Mouse (Mus musculus): ENCODE results near the gene Ift88.

DNA sequence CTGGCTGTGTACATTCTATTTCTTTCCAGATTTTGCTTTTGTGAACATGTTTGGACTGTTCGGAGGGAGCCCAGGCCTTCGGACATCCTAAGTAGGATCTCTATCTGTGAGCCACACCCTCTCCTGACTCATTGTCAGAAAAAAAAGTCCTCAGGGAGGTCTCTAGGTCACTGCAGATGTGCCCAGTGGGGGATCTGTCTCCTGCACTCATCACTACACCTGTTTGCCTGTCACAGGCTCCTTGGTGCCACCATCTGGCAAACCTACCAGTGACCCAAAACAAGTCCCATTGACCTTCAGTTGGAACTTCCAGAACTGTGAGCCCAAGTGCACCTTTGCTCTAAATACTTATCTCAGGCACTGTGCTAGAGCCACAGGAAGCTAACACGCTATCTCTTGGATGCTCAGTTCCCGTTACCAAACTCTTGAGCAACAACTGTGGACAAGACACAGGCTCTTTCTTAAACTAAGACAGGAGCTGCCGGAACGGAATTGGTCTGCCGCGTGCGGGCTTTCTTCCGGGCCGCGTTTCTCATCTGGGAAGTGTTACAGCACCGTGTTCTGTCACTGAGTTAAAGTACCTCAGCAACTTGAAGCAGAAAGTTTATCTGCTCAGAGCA is 119.7 kb downstream of the Ift88 start:
- no peak for TF ChIP-seq CTCF (IDR thresholded peaks at IDR 0.05; ENCODE audit: low read depth, low read length)
- no peak for TF ChIP-seq POLR2A (IDR thresholded peaks at IDR 0.05; ENCODE audit: borderline replicate concordance, low read depth, low read length)
